Mouse (Mus musculus) cerebellum, postnatal 14 days (tissue): ENCODE results near the gene Adam17.

Experiments used
- DNase-seq, 2 experiments: peaks; one replicate each; pipeline ENCODE4 v3.0.0; 2021; ENCODE audit warnings: mixed read lengths in 2 of 2

Adam17 gene

GRCm38 (mm10) chr12:21350113-21350876 is 23.1 kb downstream of the Adam17 start:
- no peak for DNase-seq

GRCm38 (mm10) chr12:21346972-21347371 is 26.5 kb downstream of the Adam17 start:
- no peak for DNase-seq

- no peak for DNase-seq
Observed at GRCm38 (mm10) chr12:21340674-21341073, 32.8 kb downstream of the Adam17 start.

GRCm38 (mm10) chr12:21337171-21337570 is 36.3 kb downstream of the Adam17 start:
- DNase-seq, result no peak

GRCm38 (mm10) chr12:21335869-21336268 is 37.6 kb downstream of the Adam17 start:
- no peak for DNase-seq

- DNase-seq, result no peak
Observed at GRCm38 (mm10) chr12:21333766-21334165, 39.7 kb downstream of the Adam17 start.

- DNase-seq, result no peak
Observed at GRCm38 (mm10) chr12:21333021-21333420, 40.4 kb downstream of the Adam17 start.

- no peak for DNase-seq
Observed at GRCm38 (mm10) chr12:21331711-21332110, 41.7 kb downstream of the Adam17 start.

GRCm38 (mm10) chr12:21330961-21331576 is 42.4 kb downstream of the Adam17 start:
- DNase-seq, result no peak

- no peak for DNase-seq
Observed at GRCm38 (mm10) chr12:21329661-21330400, 43.6 kb downstream of the Adam17 start.

- DNase-seq, result no peak
Observed at GRCm38 (mm10) chr12:21326325-21326724, 47.1 kb downstream of the Adam17 start.

- no peak for DNase-seq
Observed at GRCm38 (mm10) chr12:21325266-21325665, 48.2 kb downstream of the Adam17 start.

GRCm38 (mm10) chr12:21324101-21324500 is 49.3 kb downstream of the Adam17 start:
- DNase-seq, result no peak

GRCm38 (mm10) chr12:21322856-21323255 is 50.6 kb downstream of the Adam17 start:
- no peak for DNase-seq

GRCm38 (mm10) chr12:21322296-21322695 is 51.1 kb downstream of the Adam17 start:
- no peak for DNase-seq

GRCm38 (mm10) chr12:21321170-21321569 is 52.3 kb downstream of the Adam17 start:
- DNase-seq, result no peak

GRCm38 (mm10) chr12:21320317-21320716 is 53.1 kb downstream of the Adam17 start:
- DNase-seq, result peak; percentile 71

GRCm38 (mm10) chr12:21318143-21318895 is 55.1 kb downstream of the Adam17 start:
- peak; percentile 79 to 85 for DNase-seq

GRCm38 (mm10) chr12:21316869-21317265 is 56.6 kb downstream of the Adam17 start:
- peak in 1 of 2 experiments; percentile 34 for DNase-seq

- DNase-seq, result peak; percentile 82 to 88
Observed at GRCm38 (mm10) chr12:21315923-21316868, 57.2 kb downstream of the Adam17 start, which contains the start of gene Iah1. Iah1 (plus strand) TSS chr12:21316389.

- no peak for DNase-seq
Observed at GRCm38 (mm10) chr12:21312201-21312600, 61.2 kb downstream of the Adam17 start.

GRCm38 (mm10) chr12:21306721-21307120 is 66.7 kb downstream of the Adam17 start:
- DNase-seq, result no peak
